Mouse (Mus musculus) ovary, postnatal 36 days (tissue): ENCODE results near the gene Gtf2h5.

ENCODE experiments used
- DNase-seq: peaks from one replicate; pipeline ENCODE4 v3.0.0; 2022; ENCODE audit warnings: low spot score, mixed read lengths

Gene Gtf2h5

GRCm38 (mm10) chr17:6079287-6080122 is at the start of gene Gtf2h5, which contains the start of gene Serac1:
TSS of gene Gtf2h5 (plus strand) at chr17:6079786.
TSS of gene Serac1 (minus strand) at chr17:6079741.
- DNase-seq = peak; percentile 98

- DNase-seq = no peak
Measured at GRCm38 (mm10) chr17:6035661-6036060, 43.9 kb upstream of the Gtf2h5 start.

- DNase-seq = no peak
Measured at GRCm38 (mm10) chr17:6036458-6036857, 43.1 kb upstream of the Gtf2h5 start.

GRCm38 (mm10) chr17:6036872-6037271 is 42.7 kb upstream of the Gtf2h5 start:
- DNase-seq = no peak

GRCm38 (mm10) chr17:6037507-6037906 is 42.1 kb upstream of the Gtf2h5 start:
- no peak for DNase-seq

- DNase-seq = no peak
Measured at GRCm38 (mm10) chr17:6052801-6053200, 26.8 kb upstream of the Gtf2h5 start.

GRCm38 (mm10) chr17:6054934-6055355 is 24.6 kb upstream of the Gtf2h5 start:
- DNase-seq = peak; percentile 22

GRCm38 (mm10) chr17:6062793-6063192 is 16.8 kb upstream of the Gtf2h5 start:
- DNase-seq = no peak

GRCm38 (mm10) chr17:6063532-6063931 is 16.1 kb upstream of the Gtf2h5 start:
- DNase-seq = no peak

GRCm38 (mm10) chr17:6066021-6066420 is 13.6 kb upstream of the Gtf2h5 start:
- DNase-seq = no peak

- no peak for DNase-seq
Measured at GRCm38 (mm10) chr17:6067613-6068012, 12.0 kb upstream of the Gtf2h5 start.

- no peak for DNase-seq
Measured at GRCm38 (mm10) chr17:6069866-6070265, 9.7 kb upstream of the Gtf2h5 start.

GRCm38 (mm10) chr17:6073405-6073804 is 6.2 kb upstream of the Gtf2h5 start:
- no peak for DNase-seq

- no peak for DNase-seq
Measured at GRCm38 (mm10) chr17:6083323-6083890, 3.8 kb downstream of the Gtf2h5 start.

- no peak for DNase-seq
Measured at GRCm38 (mm10) chr17:6091604-6092003, 12.0 kb downstream of the Gtf2h5 start.

GRCm38 (mm10) chr17:6095579-6095978 is 16.0 kb downstream of the Gtf2h5 start:
- DNase-seq = no peak

GRCm38 (mm10) chr17:6097884-6098283 is 18.3 kb downstream of the Gtf2h5 start:
- DNase-seq = peak; percentile 45

GRCm38 (mm10) chr17:6102287-6102686 is 22.7 kb downstream of the Gtf2h5 start:
- no peak for DNase-seq

GRCm38 (mm10) chr17:6103566-6103965 is 24.0 kb downstream of the Gtf2h5 start:
- no peak for DNase-seq

GRCm38 (mm10) chr17:6106361-6107014 is 26.9 kb downstream of the Gtf2h5 start, which contains the start of gene Tulp4:
TSS of gene Tulp4 (plus strand) at chr17:6106437.
- peak; percentile 86 for DNase-seq

GRCm38 (mm10) chr17:6107015-6107601 is 27.5 kb downstream of the Gtf2h5 start:
- peak; percentile 52 for DNase-seq

GRCm38 (mm10) chr17:6108175-6108574 is 28.6 kb downstream of the Gtf2h5 start:
- no peak for DNase-seq
